Mouse (Mus musculus): ENCODE data around the gene Rab11fip3. TPM values are rescaled to one million over a fixed set of nuclear protein-coding genes. Genes with fewer than 3 reads are reported as not detected.

Rab11fip3 gene
- polyA plus RNA-seq, 1 experiment from 2014 or later = 8.2 TPM

DNA sequence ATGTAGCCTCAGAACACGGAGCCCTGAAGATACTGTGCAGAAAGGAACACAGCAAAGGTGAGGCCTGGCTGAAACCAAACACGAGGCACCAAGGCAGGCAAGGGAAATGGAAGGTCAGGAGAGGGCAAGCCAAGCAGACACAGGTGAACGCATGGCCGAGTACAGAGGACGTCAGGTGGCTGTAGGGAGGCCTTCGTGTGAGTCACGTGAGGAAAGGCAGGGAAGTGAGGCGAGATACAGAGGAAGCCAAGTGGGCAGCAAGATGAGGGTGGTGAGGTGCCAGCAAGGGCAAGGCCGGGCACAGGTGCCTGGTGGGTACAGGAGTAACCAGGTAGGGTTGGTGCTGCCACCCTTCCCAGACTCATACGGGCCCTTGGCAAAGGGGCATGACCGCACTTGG is 70.9 kb downstream of the Rab11fip3 start:
- Histone ChIP-seq H3K4me2 (ENCODE audit: low read depth, low read length) (no peak overlapping the region), H3K27ac (ENCODE audit: low read length) (no peak overlapping the region), H3K9me3 (replicated peaks; ENCODE audit: control insufficient read depth, low read length) (no peaks in the 10 kb centered on the region), H3K4me3 (ENCODE audit: low read length) (no peak overlapping the region), H3K9ac (ENCODE audit: low read length) (no peak overlapping the region), H3K27me3 (ENCODE audit: control insufficient read depth, insufficient read depth, low read length) (no peaks in the 10 kb centered on the region), H3K36me3 (ENCODE audit: control insufficient read depth, insufficient read depth) (peaks cover 4% of the 10 kb centered on the region; the same call in 1 of the 2 replicates), H3K4me1 (ENCODE audit: control insufficient read depth, insufficient read depth, low read length) (no peaks in the 10 kb centered on the region)
- WGBS = 92% methylated on average over 11 of the region's 11 CpGs
- no peak for ATAC-seq (replicated peaks; ENCODE audit: extremely low read depth, insufficient read depth, low FRiP score)

DNA sequence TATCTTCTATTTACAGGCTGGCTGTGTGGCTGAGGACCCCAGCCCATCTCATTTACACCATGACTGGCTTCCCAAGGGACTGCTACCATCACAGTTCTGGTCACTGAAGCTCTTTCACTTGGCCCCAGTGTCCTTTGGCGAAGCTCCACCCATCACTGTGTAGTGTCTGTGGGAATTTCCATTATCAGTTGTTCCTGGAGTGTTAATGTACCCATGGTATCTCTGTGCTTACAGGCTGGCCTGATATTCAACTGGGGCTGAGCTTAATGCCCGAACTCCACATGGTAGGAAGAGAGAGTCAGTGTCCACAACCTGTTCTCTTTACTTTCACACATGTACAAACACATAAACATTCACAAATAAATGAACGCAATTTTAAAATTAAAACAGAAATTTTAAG is 75.9 kb downstream of the Rab11fip3 start:
- ATAC-seq (replicated peaks; ENCODE audit: extremely low read depth, insufficient read depth, low FRiP score) = no peak
- Histone ChIP-seq H3K4me3 (ENCODE audit: low read length) (no peak overlapping the region), H3K4me1 (ENCODE audit: control insufficient read depth, insufficient read depth, low read length) (no peaks in the 10 kb centered on the region), H3K27me3 (ENCODE audit: control insufficient read depth, insufficient read depth, low read length) (no peaks in the 10 kb centered on the region), H3K36me3 (ENCODE audit: control insufficient read depth, insufficient read depth) (peaks cover 23% of the 10 kb centered on the region), H3K9me3 (replicated peaks; ENCODE audit: control insufficient read depth, low read length) (no peaks in the 10 kb centered on the region), H3K9ac (ENCODE audit: low read length) (no peak overlapping the region), H3K4me2 (ENCODE audit: low read depth, low read length) (no peak overlapping the region), H3K27ac (ENCODE audit: low read length) (no peak overlapping the region)
- WGBS = 66% methylated on average over 3 of the region's 3 CpGs

GRCm38 (mm10) chr17:25992274-25992673 is 77.1 kb downstream of the Rab11fip3 start:
- Histone ChIP-seq H3K27ac (ENCODE audit: low read length) (no peak overlapping the region), H3K9ac (ENCODE audit: low read length) (no peak overlapping the region), H3K9me3 (replicated peaks; ENCODE audit: control insufficient read depth, low read length) (no peaks in the 10 kb centered on the region), H3K36me3 (ENCODE audit: control insufficient read depth, insufficient read depth) (peaks cover 20% of the 10 kb centered on the region), H3K27me3 (ENCODE audit: control insufficient read depth, insufficient read depth, low read length) (no peaks in the 10 kb centered on the region), H3K4me1 (ENCODE audit: control insufficient read depth, insufficient read depth, low read length) (no peaks in the 10 kb centered on the region), H3K4me2 (ENCODE audit: low read depth, low read length) (no peak overlapping the region), H3K4me3 (ENCODE audit: low read length) (no peak overlapping the region)
- WGBS = 92% methylated on average over 4 of the region's 4 CpGs
- ATAC-seq (replicated peaks; ENCODE audit: extremely low read depth, insufficient read depth, low FRiP score) = no peak

DNA sequence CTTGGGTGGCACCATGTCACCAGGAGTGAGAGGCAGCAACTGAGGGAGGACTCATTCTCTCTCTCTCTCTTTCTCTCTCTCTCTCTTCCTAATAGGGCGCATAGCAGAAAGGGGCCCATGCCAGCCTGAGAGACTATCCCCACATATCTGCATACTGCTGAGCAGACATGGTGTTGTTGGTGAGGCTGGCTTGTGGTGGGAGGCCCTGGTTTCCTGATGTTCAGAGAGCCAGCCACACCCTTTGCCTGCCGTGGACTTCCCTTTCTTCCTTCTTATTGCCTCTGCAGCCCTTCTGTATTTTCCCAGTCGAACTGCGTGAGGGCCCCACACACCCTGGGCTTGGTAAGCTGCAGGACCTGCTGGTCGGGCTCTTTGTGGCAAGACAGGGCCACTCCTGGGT is 79.0 kb downstream of the Rab11fip3 start:
- Histone ChIP-seq H3K4me1 (ENCODE audit: control insufficient read depth, insufficient read depth, low read length) (no peaks in the 10 kb centered on the region), H3K27ac (ENCODE audit: low read length) (no peak overlapping the region), H3K9ac (ENCODE audit: low read length) (no peak overlapping the region), H3K36me3 (ENCODE audit: control insufficient read depth, insufficient read depth) (peaks cover 20% of the 10 kb centered on the region), H3K27me3 (ENCODE audit: control insufficient read depth, insufficient read depth, low read length) (no peaks in the 10 kb centered on the region), H3K9me3 (replicated peaks; ENCODE audit: control insufficient read depth, low read length) (no peaks in the 10 kb centered on the region), H3K4me2 (ENCODE audit: low read depth, low read length) (no peak overlapping the region), H3K4me3 (ENCODE audit: low read length) (no peak overlapping the region)
- WGBS = 81% methylated on average over 5 of the region's 5 CpGs
- ATAC-seq (replicated peaks; ENCODE audit: extremely low read depth, insufficient read depth, low FRiP score) = no peak

DNA sequence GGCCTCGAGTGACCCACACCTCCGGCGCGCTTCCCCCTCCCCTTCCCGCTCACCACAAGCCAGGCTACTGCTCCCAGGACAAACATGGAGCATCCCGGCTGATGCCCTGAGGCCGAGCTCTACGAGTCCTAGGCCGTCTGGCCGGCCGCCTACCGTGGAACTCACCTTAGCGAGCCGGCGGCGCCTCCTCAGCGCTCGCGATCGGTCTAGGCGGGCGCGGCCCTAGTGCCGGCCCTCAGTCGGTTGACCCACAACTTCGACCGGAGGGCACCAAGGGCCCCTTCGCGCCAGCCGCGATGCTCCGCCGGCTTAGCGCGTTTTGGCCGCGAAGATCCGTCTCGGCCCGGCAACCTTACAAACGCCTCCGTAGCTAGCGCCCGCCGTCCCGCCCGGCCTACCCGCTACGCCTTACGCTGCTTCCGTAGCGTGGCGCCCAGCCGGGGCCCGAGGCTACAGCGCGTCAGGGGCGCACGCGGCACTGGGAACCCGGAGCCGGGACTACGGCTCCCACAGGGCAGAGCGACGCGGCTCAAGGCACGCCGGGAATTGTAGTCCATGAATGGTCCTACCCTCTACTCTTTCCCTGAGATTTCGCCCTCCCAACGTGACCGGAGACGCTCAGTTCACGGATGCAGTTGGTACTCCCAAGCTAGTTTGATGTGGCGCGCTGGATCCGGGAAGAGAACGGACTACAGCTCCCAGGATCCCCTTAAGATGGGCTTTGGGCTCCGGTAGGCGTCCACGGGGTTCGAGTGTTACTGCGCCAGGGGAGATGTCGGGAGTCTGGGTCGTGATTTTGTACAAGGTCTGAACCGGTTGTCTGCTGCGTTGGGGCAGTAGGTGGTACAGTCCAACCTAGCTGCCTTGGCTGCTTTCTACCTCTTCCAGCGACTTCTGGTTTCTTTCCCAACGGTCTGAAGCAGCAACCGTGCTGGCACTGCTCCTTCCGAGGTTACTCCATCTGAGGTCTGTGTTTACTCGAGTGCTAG is 83.8 kb downstream of the Rab11fip3 start, which contains the start of gene Capn15:
Capn15 (minus strand) TSS at position 491 of the 989 bp plus-strand sequence.
- H3K27ac ChIP-seq (ENCODE audit: low read length) = peak within 1 kb of the TSS; percentile 91
- H3K4me2 ChIP-seq (ENCODE audit: low read depth, low read length) = peak within 1 kb of the TSS; percentile 83
- H3K27me3 ChIP-seq (ENCODE audit: control insufficient read depth, insufficient read depth, low read length) = no peaks in the 10 kb centered on the region
- peaks cover 15% of the 10 kb centered on the region for H3K4me1 ChIP-seq (ENCODE audit: control insufficient read depth, insufficient read depth, low read length)
- peaks cover 5% of the 10 kb centered on the region; the same call in 1 of the 2 replicates for H3K36me3 ChIP-seq (ENCODE audit: control insufficient read depth, insufficient read depth)
- ATAC-seq (replicated peaks; ENCODE audit: extremely low read depth, insufficient read depth, low FRiP score) = peak; percentile 99
- H3K9ac ChIP-seq (ENCODE audit: low read length) = peak within 1 kb of the TSS; percentile 96
- H3K9me3 ChIP-seq (replicated peaks; ENCODE audit: control insufficient read depth, low read length) = no peaks in the 10 kb centered on the region
- WGBS = under 1% methylated on average over 91 of the region's 91 CpGs
- H3K4me3 ChIP-seq (ENCODE audit: low read length) = peak within 1 kb of the TSS; percentile 93

DNA sequence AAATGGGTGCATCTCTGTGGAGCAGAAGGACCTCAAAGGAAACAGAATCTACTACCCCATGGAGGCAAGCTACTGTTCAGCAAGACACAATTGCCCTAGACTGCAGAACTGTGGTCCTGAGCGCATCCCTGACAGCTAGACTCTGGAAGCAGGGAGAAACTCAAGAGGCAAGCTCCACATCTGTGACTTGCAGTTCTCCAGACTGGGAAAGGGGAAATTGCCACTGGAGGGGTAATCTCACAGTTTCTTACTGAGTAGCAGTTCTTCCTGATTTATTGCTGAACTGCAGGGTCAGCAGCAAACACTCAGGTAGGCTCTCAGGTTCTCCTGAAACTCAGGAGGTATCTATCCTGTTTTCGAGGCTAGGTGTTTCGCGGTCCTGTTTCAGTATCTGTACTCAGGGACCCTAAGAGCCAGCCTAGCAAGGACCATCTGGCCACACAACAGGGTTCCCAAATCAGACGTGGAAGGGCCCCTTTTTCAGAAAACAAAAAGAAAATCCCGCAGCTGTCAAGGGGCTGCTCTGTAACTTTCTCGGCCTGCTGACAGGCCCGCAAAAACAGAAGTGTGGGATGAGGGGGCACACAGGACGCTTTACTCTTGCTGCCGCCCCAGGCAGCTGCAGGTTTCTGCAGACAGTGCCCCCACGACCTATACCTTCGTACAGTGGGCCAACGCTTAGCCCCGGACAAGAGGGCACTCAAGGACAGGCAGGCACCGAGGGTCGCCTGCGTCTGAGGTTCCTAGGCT is 84.6 kb downstream of the Rab11fip3 start:
- Histone ChIP-seq H3K27me3 (ENCODE audit: control insufficient read depth, insufficient read depth, low read length) (no peaks in the 10 kb centered on the region), H3K4me3 (ENCODE audit: low read length) (peak overlapping the region; percentile 93), H3K9me3 (replicated peaks; ENCODE audit: control insufficient read depth, low read length) (no peaks in the 10 kb centered on the region), H3K36me3 (ENCODE audit: control insufficient read depth, insufficient read depth) (no peaks in the 10 kb centered on the region; the same call in 1 of the 2 replicates), H3K27ac (ENCODE audit: low read length) (peak overlapping the region; percentile 91), H3K4me2 (ENCODE audit: low read depth, low read length) (peak overlapping the region; percentile 83), H3K4me1 (ENCODE audit: control insufficient read depth, insufficient read depth, low read length) (peaks cover 20% of the 10 kb centered on the region), H3K9ac (ENCODE audit: low read length) (peak overlapping the region; percentile 96)
- WGBS = 7% methylated on average over 17 of the region's 17 CpGs
- ATAC-seq (replicated peaks; ENCODE audit: extremely low read depth, insufficient read depth, low FRiP score) = no peak; the same call in 1 of the 2 replicates

GRCm38 (mm10) chr17:25984066-25984465 is 85.3 kb downstream of the Rab11fip3 start:
- ATAC-seq (replicated peaks; ENCODE audit: extremely low read depth, insufficient read depth, low FRiP score) = no peak

DNA sequence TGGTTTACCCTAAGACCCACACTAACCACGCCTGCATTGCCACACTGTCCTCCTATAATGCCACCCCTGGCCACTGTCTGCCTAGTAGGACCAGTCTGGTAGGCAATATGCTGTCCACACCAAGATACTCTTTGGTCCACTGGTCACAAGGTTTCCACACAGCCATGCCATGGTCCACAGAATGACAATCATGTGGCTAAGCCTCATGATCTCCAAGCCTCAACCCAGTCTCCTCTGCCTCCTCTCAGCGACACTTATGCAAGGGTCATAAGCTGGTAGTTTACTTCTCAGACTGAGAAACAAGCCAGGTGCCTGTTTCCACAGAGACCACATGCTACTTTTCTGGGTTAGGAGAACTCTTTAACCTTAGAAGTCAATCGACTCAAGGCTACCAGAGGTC is 86.4 kb downstream of the Rab11fip3 start:
- H3K27me3 ChIP-seq (ENCODE audit: control insufficient read depth, insufficient read depth, low read length) = no peaks in the 10 kb centered on the region
- ATAC-seq (replicated peaks; ENCODE audit: extremely low read depth, insufficient read depth, low FRiP score) = no peak
- H3K4me1 ChIP-seq (ENCODE audit: control insufficient read depth, insufficient read depth, low read length) = peaks cover 20% of the 10 kb centered on the region
- no peak overlapping the region for H3K9ac ChIP-seq (ENCODE audit: low read length)
- H3K4me2 ChIP-seq (ENCODE audit: low read depth, low read length) = no peak overlapping the region
- H3K36me3 ChIP-seq (ENCODE audit: control insufficient read depth, insufficient read depth) = no peaks in the 10 kb centered on the region
- no peaks in the 10 kb centered on the region for H3K9me3 ChIP-seq (replicated peaks; ENCODE audit: control insufficient read depth, low read length)
- no peak overlapping the region for H3K27ac ChIP-seq (ENCODE audit: low read length)
- 86% methylated on average over 3 of the region's 3 CpGs for WGBS
- no peak overlapping the region for H3K4me3 ChIP-seq (ENCODE audit: low read length)

More at GRCm38 (mm10) chr17:25984066-25984465, 85.3 kb downstream of the Rab11fip3 start:
- Histone ChIP-seq H3K36me3 (ENCODE audit: control insufficient read depth, insufficient read depth) (no peaks in the 10 kb centered on the region), H3K9me3 (replicated peaks; ENCODE audit: control insufficient read depth, low read length) (no peaks in the 10 kb centered on the region), H3K4me2 (ENCODE audit: low read depth, low read length) (peak overlapping the region; percentile 83), H3K27ac (ENCODE audit: low read length) (no peak overlapping the region), H3K4me1 (ENCODE audit: control insufficient read depth, insufficient read depth, low read length) (peaks cover 20% of the 10 kb centered on the region), H3K9ac (ENCODE audit: low read length) (no peak overlapping the region; the same call in 1 of the 2 replicates), H3K4me3 (ENCODE audit: low read length) (peak overlapping the region; percentile 93), H3K27me3 (ENCODE audit: control insufficient read depth, insufficient read depth, low read length) (no peaks in the 10 kb centered on the region)
- WGBS = 100% methylated on average over 1 of the region's 1 CpGs

Measured in heart, embryonic 16.5 days (tissue).